Mouse (Mus musculus) urinary bladder, adult 18-20 months (tissue): Measurements from ENCODE around the gene Slc44a1.

Experiments
- DNase-seq, 2 experiments: peaks; one replicate each; pipeline ENCODE4 v3.0.0; 2022; ENCODE audit warnings: low spot score in 2 of 2, mixed read lengths in 2 of 2

Gene Slc44a1

GRCm38 (mm10) chr4:53440010-53440815 is at the start of gene Slc44a1:
Gene Slc44a1, plus strand, starts transcription at chr4:53440413.
- peak; percentile 73 to 87 for DNase-seq

- DNase-seq: no peak
Measured at GRCm38 (mm10) chr4:53395002-53395401, 45.2 kb upstream of the Slc44a1 start.

- DNase-seq: no peak
Measured at GRCm38 (mm10) chr4:53396623-53397192, 43.5 kb upstream of the Slc44a1 start.

DNA sequence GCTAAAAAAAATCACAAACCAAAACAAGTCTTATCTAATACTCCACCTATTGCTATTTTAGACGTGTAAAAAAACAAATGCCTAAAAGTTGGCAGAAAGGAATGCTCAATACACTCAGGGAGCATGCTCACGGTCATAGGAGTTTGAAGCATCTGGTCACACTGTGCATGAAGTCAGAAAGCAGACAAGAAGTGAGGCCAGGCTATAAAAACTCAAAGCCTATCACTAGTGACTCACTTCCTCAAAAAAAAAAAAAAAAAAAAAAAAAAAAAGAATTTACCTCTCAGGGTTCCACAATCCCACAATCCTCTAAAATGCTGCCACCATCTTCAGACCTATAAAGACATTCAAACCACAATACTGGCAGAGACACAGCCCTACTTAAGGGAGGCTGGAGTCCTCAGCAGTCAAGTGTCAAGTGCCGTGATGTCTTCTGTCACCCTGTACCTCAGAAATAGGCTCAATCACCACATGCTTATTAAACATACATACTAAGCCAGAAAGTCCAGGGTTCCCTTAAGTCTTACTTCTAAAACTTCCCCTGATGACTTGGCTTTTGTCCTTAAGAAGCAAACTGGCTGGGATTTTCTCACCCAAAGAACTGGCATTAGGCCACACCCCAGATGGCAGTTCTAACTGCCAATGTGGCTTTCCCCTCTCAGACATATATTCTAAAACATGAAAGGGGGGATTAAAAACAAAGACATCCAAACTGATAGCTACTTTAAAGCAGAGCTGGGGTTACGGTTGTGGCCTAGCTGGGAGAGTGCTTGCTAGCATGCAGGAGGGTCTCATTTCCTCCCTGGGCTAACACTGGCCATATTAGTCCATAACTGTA is 42.7 kb upstream of the Slc44a1 start:
- no peak for DNase-seq

DNA sequence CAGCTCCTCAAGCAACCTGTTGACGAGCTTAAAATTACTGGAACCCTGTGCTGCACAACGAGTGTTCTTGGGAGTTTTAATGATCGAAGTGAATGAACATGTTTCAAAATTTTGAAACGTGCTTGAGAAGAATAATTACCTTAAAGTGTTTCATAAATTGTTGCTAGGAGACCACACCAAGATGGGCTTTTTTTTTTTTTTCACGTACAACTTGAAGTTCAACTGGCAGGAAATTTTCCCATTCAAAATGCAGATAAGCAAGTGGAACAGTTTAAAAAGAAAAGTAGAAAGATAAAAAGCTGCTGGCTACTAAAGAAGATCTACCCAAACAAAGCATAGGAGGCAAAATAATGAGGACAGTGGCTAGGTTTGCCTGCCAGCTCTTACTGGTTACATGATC is 41.7 kb upstream of the Slc44a1 start:
- no peak for DNase-seq

GRCm38 (mm10) chr4:53399428-53399827 is 40.8 kb upstream of the Slc44a1 start:
- no peak for DNase-seq

- DNase-seq: peak; percentile 39 to 64
Measured at GRCm38 (mm10) chr4:53403386-53403785, 36.8 kb upstream of the Slc44a1 start.

DNA sequence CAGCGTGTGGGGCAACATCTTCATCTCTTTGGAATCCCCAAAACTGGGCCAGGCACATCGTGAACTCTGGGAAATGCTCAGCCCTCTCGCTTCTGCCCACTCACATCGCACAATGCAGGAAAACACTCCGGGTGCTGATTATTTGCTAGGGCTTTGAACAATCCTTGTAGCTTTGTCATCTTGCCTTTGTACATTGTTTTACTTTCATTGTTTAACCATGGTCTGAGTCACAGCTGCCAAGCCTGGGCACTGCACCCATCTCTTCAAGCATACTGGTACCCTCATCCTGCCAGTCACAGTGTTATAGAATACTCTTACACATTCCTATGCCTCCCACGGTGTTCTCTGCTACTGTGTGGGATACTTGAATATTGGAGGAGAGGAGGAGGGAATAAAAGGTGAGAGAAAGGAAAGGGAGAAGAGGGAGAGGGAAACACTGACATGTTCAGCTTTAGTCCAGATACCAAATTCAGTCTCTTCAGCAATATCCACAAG is 35.7 kb upstream of the Slc44a1 start:
- DNase-seq: no peak

DNA sequence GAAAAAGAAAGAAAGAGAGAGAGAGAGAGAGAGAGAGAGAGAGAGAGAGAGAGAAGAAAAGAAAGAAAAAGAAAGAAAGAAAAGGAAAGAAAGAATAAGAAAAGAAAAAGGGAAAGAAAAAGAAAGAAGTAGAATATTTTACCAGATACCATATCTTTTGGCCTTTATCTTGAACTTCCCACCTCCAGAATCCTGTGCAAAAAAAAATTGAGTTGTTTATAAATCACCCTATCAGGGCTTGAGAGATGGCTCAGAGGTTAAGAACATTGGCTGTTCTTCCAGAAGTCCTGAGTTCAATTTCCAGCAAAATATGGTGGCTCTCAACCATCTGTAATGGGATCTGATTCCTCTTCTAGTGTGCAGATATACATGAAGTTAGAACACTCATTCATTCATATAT is 33.3 kb upstream of the Slc44a1 start:
- DNase-seq: no peak

- no peak for DNase-seq
Measured at GRCm38 (mm10) chr4:53408821-53409220, 31.4 kb upstream of the Slc44a1 start.

DNA sequence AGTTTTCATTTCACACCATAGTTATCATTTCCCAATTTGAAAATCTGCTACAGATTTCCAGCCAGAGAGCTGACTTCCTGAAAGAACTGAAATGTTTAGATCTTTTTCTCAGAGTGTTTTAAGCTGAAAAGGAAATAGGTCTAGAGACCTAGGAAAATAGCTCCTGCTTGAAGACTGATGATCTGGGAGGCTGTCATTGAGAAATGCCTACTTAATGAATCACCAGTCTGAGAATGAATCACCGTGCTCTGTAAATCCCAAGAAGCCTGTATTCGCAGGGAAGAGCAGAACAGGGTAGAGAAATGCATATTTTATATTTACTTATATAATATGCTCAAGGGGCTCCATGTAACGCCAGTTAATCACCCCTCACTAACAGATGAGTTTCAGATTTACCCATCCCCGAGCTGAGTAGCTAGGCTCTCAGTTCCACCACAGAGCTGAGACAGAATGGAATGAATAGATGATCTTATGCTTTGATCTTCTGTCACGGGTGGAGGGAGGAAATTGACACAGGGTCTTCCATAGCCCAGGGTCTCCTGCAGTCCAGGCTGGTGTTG is 30.6 kb upstream of the Slc44a1 start:
- no peak for DNase-seq

DNA sequence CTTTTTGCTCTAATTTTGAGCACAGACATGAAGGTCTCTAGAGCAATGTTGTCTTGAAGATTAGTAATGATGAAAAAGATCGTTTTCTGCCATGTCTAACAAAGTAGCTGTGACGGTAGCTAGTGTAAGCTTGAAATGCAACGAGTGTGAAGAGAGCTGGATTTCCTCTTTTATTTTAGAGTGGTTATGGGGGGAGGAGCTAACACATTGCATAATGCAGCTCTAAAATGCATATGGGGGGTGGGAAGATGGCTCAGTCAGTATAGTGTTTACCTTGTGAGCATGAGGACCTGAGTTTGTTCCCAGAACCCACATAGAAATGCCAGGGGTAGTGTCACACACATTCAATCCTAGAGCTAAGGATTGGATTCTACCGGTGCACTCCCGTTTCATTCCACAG is 29.5 kb upstream of the Slc44a1 start:
- no peak for DNase-seq

DNA sequence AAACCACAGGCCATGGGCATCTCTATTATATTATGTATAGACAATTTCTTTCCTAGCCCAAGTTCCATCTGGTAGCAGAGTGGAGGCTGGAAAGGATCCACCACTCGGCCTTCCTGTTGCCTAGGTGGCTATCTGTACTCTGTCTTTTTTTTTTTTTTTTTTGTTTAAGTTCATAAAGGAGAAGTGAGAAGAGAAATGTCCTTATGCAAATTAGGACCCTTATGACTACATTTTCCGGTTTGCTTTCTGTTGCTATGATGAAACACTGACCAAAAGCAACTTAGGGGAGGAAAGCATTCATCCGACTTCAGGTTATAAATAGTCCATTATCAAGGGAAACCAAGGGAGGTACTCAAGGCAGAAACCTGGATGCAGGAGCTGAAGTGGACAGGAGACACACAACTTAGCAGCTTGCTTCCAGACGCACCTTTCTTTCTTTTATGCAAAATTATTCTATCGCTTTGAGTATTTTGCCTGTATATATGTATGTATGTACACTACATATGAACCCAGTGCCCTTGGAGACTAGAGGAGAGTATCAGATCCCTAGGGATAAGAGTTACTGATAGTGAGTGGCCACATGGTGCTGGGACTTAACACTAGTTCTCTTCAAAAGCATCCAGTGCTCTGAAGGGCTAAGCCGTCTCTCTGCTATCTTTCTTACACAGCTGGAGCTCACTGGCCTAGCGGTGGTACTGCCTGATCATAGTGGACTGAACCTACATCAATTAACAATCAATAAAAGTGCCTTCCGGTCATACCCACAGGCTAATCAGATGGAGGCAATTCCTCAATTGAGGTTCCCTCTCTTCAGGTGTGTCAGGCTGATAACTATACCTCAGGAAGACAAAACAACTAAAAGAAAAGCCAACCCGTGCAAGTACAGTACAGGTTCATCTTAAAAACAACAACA is 28.0 kb upstream of the Slc44a1 start:
- no peak for DNase-seq

DNA sequence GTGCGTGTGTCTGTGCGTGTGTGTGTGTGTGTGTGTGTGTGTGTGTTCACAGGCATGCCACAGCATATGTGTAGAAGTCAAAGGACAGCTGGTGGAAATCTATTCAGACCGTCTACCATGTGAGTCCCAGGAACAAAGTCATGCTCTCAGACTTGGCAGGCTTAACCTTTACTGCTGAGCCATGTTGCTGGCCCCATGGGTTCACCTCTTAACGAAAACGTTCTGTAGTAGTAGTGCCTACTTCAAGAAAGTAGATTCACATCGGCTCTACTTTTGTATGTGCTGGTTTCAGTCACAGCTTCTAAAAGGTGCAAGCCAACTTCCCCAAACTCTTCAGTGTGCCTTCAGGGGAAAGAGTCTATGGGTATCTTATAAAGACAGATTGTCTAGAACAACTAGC is 27.2 kb upstream of the Slc44a1 start:
- no peak for DNase-seq

DNA sequence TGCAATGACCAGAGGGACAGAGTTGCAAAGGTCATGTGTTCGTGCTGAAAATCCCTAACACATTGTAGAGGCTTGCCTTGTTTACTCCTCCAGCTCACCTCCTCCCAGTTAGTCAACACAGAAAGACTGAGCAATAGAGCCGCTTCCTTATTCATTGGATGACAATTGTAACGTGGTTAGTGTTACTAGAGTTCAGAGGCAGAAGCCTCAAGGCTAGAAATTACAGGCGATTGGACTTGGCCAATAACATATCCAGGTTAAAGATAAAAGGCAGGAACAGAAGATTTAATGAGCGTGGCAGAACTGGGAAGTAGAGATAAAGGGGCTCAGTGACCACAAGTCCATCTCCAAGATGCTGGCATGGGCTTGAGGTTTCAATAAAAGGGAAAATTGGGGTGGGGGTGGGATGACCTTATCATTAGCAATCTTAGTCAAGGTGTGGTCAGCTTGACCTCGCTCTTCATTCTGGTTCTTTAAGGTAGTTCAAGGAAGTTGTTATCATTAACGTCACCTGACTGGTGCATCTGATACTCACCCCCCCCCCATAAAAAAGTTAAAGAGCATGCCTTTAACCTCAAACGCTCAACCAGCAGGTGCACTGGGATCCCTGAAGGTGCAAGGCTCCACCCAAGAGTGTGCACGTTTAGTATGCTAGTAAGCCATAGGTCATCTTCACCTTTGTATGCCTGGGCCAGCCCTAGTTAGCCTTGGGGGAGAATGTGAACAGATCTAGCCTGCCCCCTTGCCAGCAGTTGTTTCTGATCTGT is 26.0 kb upstream of the Slc44a1 start:
- no peak for DNase-seq

GRCm38 (mm10) chr4:53415873-53416637 is 24.2 kb upstream of the Slc44a1 start:
- peak in 1 of 2 experiments; percentile 50 for DNase-seq

- peak in 1 of 2 experiments; percentile 35 for DNase-seq
Measured at GRCm38 (mm10) chr4:53416928-53417327, 23.3 kb upstream of the Slc44a1 start.

DNA sequence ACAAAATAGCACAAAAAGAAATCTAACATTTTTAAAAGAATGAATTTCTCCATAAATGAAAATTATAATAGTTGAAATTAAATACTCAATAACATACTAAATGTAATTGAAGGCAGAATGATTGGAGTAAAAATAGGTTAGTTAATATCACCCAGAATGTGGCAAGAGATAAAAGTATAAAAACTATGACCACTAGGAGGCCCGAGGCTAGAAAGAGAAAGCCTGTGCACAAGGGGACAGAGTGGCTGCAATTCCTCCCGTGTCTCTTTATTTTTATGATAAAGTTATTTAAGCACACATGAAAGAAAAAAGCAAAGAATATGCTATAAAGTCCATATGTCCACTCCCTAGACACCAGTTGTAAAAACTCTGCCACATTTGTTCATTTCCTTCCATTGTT is 17.4 kb upstream of the Slc44a1 start:
- no peak for DNase-seq

DNA sequence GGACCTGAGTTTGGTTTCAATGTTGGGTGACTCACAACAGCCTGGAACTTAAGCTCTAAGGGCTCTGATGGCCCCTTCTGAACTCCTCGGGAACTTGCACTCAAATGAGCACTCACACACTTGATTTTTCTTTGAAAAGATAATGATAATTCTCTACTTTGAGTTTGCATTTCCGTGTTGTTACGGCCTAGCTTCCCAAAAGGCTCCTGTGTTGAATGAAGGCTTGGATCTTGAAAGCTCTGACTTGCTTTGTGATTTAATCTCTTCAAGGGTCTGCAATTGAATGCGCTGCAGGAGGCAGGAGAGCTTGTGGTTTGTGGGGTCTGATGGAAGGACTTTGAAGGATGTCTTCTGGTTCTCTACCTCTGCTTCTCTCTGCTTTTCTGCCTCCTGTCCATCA is 13.1 kb upstream of the Slc44a1 start:
- DNase-seq: no peak
